Mouse (Mus musculus) cerebellum, adult 2 months (tissue): ENCODE measurements around the gene Dop1a. TPM values are rescaled to one million over a fixed set of nuclear protein-coding genes. Genes with fewer than 3 reads are reported as not detected.

Source experiments
- DNase-seq, 2 experiments: peaks; one replicate each; pipeline ENCODE4 v3.0.0; 2021
- H3K27ac ChIP-seq: fragments of 200-500 bp; 2 replicates; pipeline ENCODE4 v1.5.1; 2012; ENCODE audit warnings: low read length, control low read depth, inconsistent platforms; ENCODE audit not compliant: insufficient read depth
- H3K27me3 ChIP-seq: fragments of 200-500 bp; 2 replicates; pipeline ENCODE4 v1.6.1; 2012; ENCODE audit warnings: inconsistent platforms, mild to moderate bottlenecking, low read length, moderate library complexity; ENCODE audit not compliant: control insufficient read depth, insufficient read depth
- H3K4me1 ChIP-seq: fragments of 200-500 bp; 2 replicates; pipeline ENCODE4 v1.6.1; 2011; ENCODE audit warnings: low read length; ENCODE audit not compliant: control insufficient read depth, insufficient read depth
- H3K4me3 ChIP-seq: fragments of 200-500 bp; replicated peaks from 2 replicates; pipeline ENCODE3; 2011; ENCODE audit warnings: mild to moderate bottlenecking, low read depth, low read length, control low read depth; ENCODE audit not compliant: insufficient read depth
- CTCF ChIP-seq: fragments of 200-500 bp; IDR thresholded peaks from 2 replicates; pipeline ENCODE4 v1.5.1; 2011; ENCODE audit warnings: low read depth, mild to moderate bottlenecking, control low read depth, low read length, moderate library complexity, borderline replicate concordance; ENCODE audit not compliant: insufficient read depth
- POLR2A ChIP-seq: fragments of 200-500 bp; IDR thresholded peaks from 2 replicates; pipeline ENCODE4 v1.6.1; 2011; ENCODE audit warnings: low read length, control low read depth, borderline replicate concordance; ENCODE audit not compliant: insufficient read depth
- WGBS: fragments of 180-500 bp; shearing (Covaris S2); methylation state at CpG from one replicate; pipeline ENCODE4 v1.1.7; 2018; 5-methylcytosine and 5-hydroxymethylcytosine counted together
- polyA plus RNA-seq: library from polyadenylated mRNA; depleted of rRNA; stranded (reverse); fragments of >200 nt; gene quantifications from 2 replicates; pipeline ENCODE4 v1.2.3, GENCODE M21; 2012

The Dop1a gene
- polyA plus RNA-seq, 1 experiment: 53.1 TPM

GRCm38 (mm10) chr9:86476763-86477162, 9.8 kb downstream of the Dop1a start:
- WGBS: 86% methylated on average over 5 of the region's 5 CpGs

DNA sequence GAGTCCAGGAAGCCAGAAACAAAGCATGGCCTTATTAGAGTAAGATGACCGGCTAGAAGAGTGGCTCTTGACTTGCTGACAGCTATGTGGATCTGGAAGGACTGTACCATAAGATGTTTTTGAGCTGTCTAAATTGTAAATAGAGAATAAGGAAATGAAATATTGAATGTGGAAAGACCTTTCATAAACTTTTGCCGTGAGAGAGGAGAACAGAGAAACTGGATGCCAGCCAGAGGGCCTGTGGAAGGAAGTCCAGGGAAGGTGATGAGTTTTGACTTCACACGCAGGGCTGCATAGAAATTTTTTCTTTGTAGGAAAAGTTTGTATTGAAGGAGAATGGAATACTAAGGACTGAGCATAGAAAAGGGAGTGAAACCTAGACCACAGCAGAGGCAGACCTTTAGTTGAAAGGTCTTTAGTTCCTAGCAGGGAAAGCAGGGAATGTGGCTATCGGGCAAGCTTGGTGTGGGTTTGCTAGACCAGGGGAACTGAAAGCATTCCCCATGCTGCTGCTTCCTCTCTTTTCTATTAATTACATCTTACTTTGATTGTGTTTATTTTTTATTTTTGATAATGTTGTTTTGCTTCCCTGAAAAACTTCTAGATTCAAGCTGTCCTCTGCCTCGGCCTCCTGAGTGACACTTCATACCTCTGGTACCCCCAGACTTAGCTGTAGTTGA, 11.6 kb downstream of the Dop1a start:
- Histone ChIP-seq H3K27ac (no peak overlapping the region), H3K27me3 (no peaks in the 10 kb centered on the region), H3K4me3 (no peak overlapping the region), H3K4me1 (0 out of 2 replicates have a peak, but pooled peaks cover 3% of the 10 kb centered on the region)
- no peak for TF ChIP-seq CTCF
- no peak for DNase-seq
- WGBS: 67% methylated on average over 5 of the region's 5 CpGs

More at GRCm38 (mm10) chr9:86476763-86477162, 9.8 kb downstream of the Dop1a start:
- DNase-seq: no peak
- Histone ChIP-seq H3K27me3 (no peaks in the 10 kb centered on the region), H3K4me1 (0 out of 2 replicates have a peak, but pooled peaks cover 3% of the 10 kb centered on the region), H3K27ac (no peak overlapping the region), H3K4me3 (no peak overlapping the region)
- TF ChIP-seq POLR2A (no peak), CTCF (no peak)

DNA sequence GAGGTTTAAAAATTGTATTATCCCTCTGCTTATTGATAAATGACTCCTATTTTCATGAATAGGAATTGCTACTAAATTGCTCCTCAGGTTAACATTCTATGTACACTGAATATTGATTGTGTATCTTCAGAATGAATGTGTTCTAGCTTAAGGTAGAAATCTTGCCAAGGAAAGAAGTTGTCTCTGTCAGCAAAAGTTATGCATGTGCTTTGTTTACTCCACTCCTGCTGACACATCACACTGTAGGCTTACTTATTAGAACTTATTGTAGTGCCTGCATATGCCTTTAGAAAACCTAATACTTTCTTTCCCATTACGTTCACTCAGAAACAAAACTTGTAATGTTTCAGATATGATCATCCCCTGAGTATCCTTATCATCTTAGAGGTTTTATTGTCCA, 15.3 kb downstream of the Dop1a start:
- no peak for TF ChIP-seq CTCF
- no peak for TF ChIP-seq POLR2A
- H3K27ac ChIP-seq: no peak overlapping the region
- WGBS: 98% methylated on average over 1 of the region's 1 CpGs
- no peaks in the 10 kb centered on the region for H3K27me3 ChIP-seq
- H3K4me3 ChIP-seq: no peak overlapping the region
- no peaks in the 10 kb centered on the region for H3K4me1 ChIP-seq
- DNase-seq: no peak

DNA sequence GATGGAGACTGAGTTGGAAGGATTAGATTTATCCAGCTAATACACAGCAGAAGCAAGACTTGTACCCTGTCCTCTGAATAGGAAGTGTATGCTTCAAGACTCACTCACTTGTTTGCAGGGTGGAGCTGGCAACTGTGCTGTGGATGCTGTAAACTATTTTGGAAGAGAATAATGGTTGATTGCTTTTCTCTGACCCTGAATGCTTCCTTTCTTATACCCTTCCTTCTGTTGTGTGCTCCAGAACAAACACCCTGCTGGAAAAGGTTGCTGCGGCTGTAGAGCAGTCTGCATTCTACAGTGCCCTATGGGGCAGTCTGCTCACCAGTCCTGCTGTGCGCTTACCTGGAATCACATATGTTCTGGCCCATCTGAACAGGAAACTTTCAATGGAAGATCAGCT, 24.8 kb downstream of the Dop1a start:
- TF ChIP-seq POLR2A: no peak
- TF ChIP-seq CTCF: no peak
- WGBS: 46% methylated on average over 2 of the region's 2 CpGs
- peak in 1 of 2 experiments; percentile 41 for DNase-seq
- H3K27me3 ChIP-seq: no peaks in the 10 kb centered on the region
- peaks cover 4% of the 10 kb centered on the region for H3K4me1 ChIP-seq
- H3K27ac ChIP-seq: no peak overlapping the region
- no peak overlapping the region for H3K4me3 ChIP-seq

GRCm38 (mm10) chr9:86496261-86496660, 29.3 kb downstream of the Dop1a start:
- no peak for DNase-seq
- H3K27ac ChIP-seq: no peak overlapping the region
- H3K4me1 ChIP-seq: peaks cover 4% of the 10 kb centered on the region
- no peaks in the 10 kb centered on the region for H3K27me3 ChIP-seq
- no peak overlapping the region for H3K4me3 ChIP-seq
- no peak for TF ChIP-seq CTCF
- TF ChIP-seq POLR2A: no peak
- WGBS: 97% methylated on average over 4 of the region's 4 CpGs

DNA sequence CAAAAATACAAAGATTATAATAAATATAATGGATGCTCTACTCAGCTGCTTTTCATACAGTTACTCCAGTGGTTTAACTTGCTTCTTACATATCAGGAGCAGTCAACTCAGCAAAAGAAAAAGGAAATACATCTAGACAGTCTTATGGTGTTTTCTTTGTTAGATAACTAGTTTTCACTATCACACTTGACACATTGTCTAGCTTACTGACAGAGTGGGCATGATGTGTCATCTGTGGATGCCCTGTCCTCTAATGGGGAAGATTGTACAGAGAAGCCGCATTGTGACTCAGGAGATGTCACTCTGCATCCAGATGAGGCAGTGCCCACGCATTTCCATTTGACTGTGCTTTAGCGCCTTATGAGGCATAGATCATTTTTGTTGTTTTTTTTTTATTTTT, 32.1 kb downstream of the Dop1a start:
- Histone ChIP-seq H3K27me3 (no peaks in the 10 kb centered on the region), H3K4me1 (no peaks in the 10 kb centered on the region), H3K27ac (no peak overlapping the region), H3K4me3 (no peak overlapping the region)
- 94% methylated on average over 3 of the region's 3 CpGs for WGBS
- DNase-seq: no peak
- no peak for TF ChIP-seq POLR2A
- TF ChIP-seq CTCF: no peak

GRCm38 (mm10) chr9:86507437-86507836, 40.5 kb downstream of the Dop1a start:
- Histone ChIP-seq H3K27ac (no peak overlapping the region), H3K4me1 (no peaks in the 10 kb centered on the region), H3K27me3 (no peaks in the 10 kb centered on the region), H3K4me3 (no peak overlapping the region)
- no peak for DNase-seq
- WGBS: 86% methylated on average over 4 of the region's 4 CpGs
- no peak for TF ChIP-seq POLR2A
- TF ChIP-seq CTCF: no peak

DNA sequence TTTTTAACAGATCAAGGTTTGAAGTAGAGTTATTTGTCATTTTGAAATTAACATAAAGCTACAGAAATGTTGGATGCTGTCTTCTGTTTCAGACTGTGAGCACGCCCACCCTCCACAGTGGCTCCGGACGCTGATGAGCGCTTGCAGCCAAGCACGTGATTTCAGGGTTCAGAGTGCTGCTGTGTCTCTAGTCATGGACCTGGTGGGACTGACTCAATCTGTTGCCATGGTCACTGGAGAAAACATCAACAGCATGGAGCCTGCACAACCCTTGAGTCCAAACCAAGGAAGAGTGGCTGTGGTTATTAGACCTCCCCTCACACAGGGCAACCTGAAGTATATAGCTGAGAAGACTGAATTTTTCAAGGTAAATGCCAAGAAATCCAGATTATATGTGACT, 46.8 kb downstream of the Dop1a start:
- H3K27ac ChIP-seq: no peak overlapping the region
- WGBS: 38% methylated on average over 5 of the region's 5 CpGs
- TF ChIP-seq CTCF: no peak
- TF ChIP-seq POLR2A: no peak
- no peak overlapping the region for H3K4me3 ChIP-seq
- H3K4me1 ChIP-seq: no peaks in the 10 kb centered on the region
- no peak for DNase-seq
- no peaks in the 10 kb centered on the region for H3K27me3 ChIP-seq
